Mouse (Mus musculus): ENCODE measurements around the gene Praf2. TPM values are rescaled to one million over a fixed set of nuclear protein-coding genes. Genes with fewer than 3 reads are reported as not detected.

Praf2 gene
- 53.8 and 67.7 TPM in 2 replicates for polyA plus RNA-seq (2011; ENCODE audit: insufficient read depth, insufficient read length, low read depth, missing spikeins)

DNA sequence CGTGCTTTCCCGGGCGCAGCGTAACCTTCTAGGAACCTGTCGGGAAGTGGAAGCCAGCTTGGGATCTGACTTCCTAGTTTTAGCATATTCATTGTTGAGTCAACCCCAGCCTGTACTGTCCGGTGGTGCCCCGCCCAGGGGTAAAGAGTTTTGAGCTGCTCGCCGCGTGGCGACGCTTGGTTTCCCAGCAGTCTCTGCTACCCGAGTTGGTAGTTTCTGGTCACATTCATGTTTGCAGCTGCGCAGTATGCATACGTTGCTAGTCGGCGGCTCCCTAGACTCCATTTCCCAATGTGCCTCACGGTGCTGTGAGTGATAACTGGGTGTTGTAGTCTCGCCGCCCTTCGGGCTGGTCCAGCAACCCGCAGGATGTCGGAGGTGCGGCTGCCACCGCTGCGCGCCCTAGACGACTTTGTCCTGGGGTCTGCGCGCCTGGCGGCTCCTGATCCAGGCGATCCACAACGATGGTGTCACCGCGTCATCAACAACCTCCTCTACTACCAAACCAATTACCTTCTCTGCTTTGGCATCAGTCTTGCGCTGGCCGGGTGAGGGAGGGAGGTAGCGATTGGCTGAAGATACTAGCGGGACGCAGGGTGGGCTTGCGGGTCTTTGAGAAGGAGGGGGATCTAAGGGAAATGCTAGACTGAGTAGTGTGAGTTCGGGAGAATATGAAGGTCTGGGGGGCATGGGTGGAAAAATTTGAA is at the start of gene Praf2:
Praf2 (plus strand) TSS at position 225 of the 707 bp plus-strand sequence.
- Histone ChIP-seq H3K27me3 (ENCODE audit: control insufficient read depth, insufficient read depth, low read length, poor library complexity, severe bottlenecking) (no peaks in the 10 kb centered on the region), H3K4me1 (ENCODE audit: control insufficient read depth, insufficient read depth, low read length) (peaks cover 2% of the 10 kb centered on the region), H3K36me3 (ENCODE audit: control insufficient read depth, insufficient read depth, low read length, poor library complexity, severe bottlenecking) (no peaks in the 10 kb centered on the region; the same call in 1 of the 2 replicates), H3K9me3 (replicated peaks; ENCODE audit: control insufficient read depth, insufficient read depth, low read length, poor library complexity, severe bottlenecking) (no peaks in the 10 kb centered on the region), H3K4me3 (ENCODE audit: low read depth, low read length) (peak within 1 kb of the TSS; percentile 92), H3K9ac (ENCODE audit: low read depth, poor library complexity, severe bottlenecking) (peak within 1 kb of the TSS; percentile 62), H3K27ac (ENCODE audit: insufficient read depth, low read length) (peak within 1 kb of the TSS; percentile 89)
- no peak for TF ChIP-seq CTCF (IDR thresholded peaks at IDR 0.05; ENCODE audit: low read depth, low read length)
- no peak for TF ChIP-seq EP300 (IDR thresholded peaks at IDR 0.05; ENCODE audit: insufficient read depth, low read depth, low read length)
- TF ChIP-seq POLR2A (IDR thresholded peaks at IDR 0.05; ENCODE audit: insufficient read depth, low read length) = no peak

DNA sequence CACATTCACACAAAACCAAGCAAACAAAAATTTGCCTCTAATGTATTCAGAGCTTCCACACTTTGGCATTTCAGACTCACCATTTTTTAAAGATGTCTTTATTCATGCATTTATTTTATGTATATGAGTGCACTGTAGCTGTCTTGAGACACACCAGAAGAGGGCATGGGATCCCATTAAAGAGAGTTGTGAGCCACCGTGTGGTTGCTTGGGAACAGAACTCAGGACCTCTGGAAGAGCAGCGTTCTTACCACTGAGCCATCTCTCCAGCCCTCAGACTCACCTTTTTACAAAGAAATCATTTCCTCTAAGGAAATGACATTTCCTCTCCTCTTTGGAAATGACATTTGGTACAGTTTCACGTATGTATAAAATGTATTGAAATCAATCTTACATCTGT is 49.3 kb upstream of the Praf2 start:
- Histone ChIP-seq H3K36me3 (ENCODE audit: control insufficient read depth, insufficient read depth, low read length, poor library complexity, severe bottlenecking) (no peaks in the 10 kb centered on the region), H3K9me3 (replicated peaks; ENCODE audit: control insufficient read depth, insufficient read depth, low read length, poor library complexity, severe bottlenecking) (no peaks in the 10 kb centered on the region), H3K4me1 (ENCODE audit: control insufficient read depth, insufficient read depth, low read length) (no peaks in the 10 kb centered on the region), H3K27me3 (ENCODE audit: control insufficient read depth, insufficient read depth, low read length, poor library complexity, severe bottlenecking) (no peaks in the 10 kb centered on the region), H3K9ac (ENCODE audit: low read depth, poor library complexity, severe bottlenecking) (no peak overlapping the region), H3K4me3 (ENCODE audit: low read depth, low read length) (no peak overlapping the region), H3K27ac (ENCODE audit: insufficient read depth, low read length) (no peak overlapping the region)
- TF ChIP-seq CTCF (IDR thresholded peaks at IDR 0.05; ENCODE audit: low read depth, low read length) = no peak
- TF ChIP-seq POLR2A (IDR thresholded peaks at IDR 0.05; ENCODE audit: insufficient read depth, low read length) = no peak
- TF ChIP-seq EP300 (IDR thresholded peaks at IDR 0.05; ENCODE audit: insufficient read depth, low read depth, low read length) = no peak

DNA sequence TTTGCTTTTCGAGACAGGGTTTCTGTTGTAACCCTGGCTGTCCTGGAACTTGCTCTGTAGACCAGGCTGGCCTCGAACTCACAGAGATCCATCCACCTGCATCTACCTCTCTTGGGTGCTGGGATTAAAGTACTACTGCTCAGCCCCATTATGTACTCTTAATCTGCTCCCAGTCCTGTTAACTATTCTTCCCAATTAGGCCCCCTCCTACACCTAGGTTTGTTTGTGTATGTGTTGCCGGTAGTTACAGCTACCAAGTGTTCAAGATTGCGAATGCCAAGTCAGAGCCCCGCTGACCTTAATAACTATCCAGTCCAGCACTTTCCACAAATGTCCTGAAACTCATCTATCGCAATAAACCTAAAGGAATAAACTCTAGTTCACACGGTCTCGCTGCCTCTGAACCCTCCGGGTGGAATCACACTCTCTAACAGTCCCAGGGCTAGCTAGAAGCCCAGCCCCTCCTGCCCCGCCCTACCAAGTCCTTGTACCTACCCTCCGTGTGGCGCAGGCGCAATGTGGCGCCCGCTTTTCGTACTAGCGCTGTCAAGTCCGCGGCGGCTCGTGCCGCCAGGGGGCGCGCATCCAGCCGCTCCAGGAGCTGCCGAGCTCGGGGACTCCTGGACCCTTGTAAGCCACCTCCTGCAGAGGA is 48.7 kb upstream of the Praf2 start:
- no peaks in the 10 kb centered on the region for H3K4me1 ChIP-seq (ENCODE audit: control insufficient read depth, insufficient read depth, low read length)
- H3K27me3 ChIP-seq (ENCODE audit: control insufficient read depth, insufficient read depth, low read length, poor library complexity, severe bottlenecking) = no peaks in the 10 kb centered on the region
- no peaks in the 10 kb centered on the region for H3K36me3 ChIP-seq (ENCODE audit: control insufficient read depth, insufficient read depth, low read length, poor library complexity, severe bottlenecking)
- no peaks in the 10 kb centered on the region for H3K9me3 ChIP-seq (replicated peaks; ENCODE audit: control insufficient read depth, insufficient read depth, low read length, poor library complexity, severe bottlenecking)
- peak overlapping the region; percentile 33; the same call in 1 of the 2 replicates for H3K4me3 ChIP-seq (ENCODE audit: low read depth, low read length)
- H3K27ac ChIP-seq (ENCODE audit: insufficient read depth, low read length) = no peak overlapping the region
- no peak overlapping the region for H3K9ac ChIP-seq (ENCODE audit: low read depth, poor library complexity, severe bottlenecking)
- TF ChIP-seq EP300 (IDR thresholded peaks at IDR 0.05; ENCODE audit: insufficient read depth, low read depth, low read length) (no peak), POLR2A (IDR thresholded peaks at IDR 0.05; ENCODE audit: insufficient read depth, low read length) (no peak), CTCF (IDR thresholded peaks at IDR 0.05; ENCODE audit: low read depth, low read length) (no peak)

DNA sequence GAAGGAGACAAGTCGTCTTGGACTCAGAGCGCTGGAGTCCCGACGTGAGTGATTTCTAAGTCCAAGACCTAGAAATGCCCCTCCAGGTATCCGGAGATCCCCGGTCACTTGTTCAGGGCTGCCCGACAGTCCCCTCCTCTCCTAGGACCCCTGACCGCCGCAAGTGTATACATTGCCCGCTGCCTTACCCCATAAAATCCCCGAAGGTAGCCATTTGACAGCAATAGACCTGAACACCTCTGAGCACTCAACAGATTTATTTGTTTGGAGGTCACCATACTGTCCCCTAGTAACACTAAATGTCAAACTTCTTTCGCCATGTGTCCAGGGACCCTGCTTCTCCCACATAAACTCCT is 48.2 kb upstream of the Praf2 start:
- no peaks in the 10 kb centered on the region for H3K9me3 ChIP-seq (replicated peaks; ENCODE audit: control insufficient read depth, insufficient read depth, low read length, poor library complexity, severe bottlenecking)
- peak overlapping the region; percentile 33 for H3K4me3 ChIP-seq (ENCODE audit: low read depth, low read length)
- H3K27me3 ChIP-seq (ENCODE audit: control insufficient read depth, insufficient read depth, low read length, poor library complexity, severe bottlenecking) = no peaks in the 10 kb centered on the region
- H3K4me1 ChIP-seq (ENCODE audit: control insufficient read depth, insufficient read depth, low read length) = no peaks in the 10 kb centered on the region
- H3K27ac ChIP-seq (ENCODE audit: insufficient read depth, low read length) = no peak overlapping the region
- H3K36me3 ChIP-seq (ENCODE audit: control insufficient read depth, insufficient read depth, low read length, poor library complexity, severe bottlenecking) = no peaks in the 10 kb centered on the region
- H3K9ac ChIP-seq (ENCODE audit: low read depth, poor library complexity, severe bottlenecking) = 0 out of 2 replicates have a peak overlapping the region, but pooled peaks have one; percentile 29
- no peak for TF ChIP-seq POLR2A (IDR thresholded peaks at IDR 0.05; ENCODE audit: insufficient read depth, low read length)
- TF ChIP-seq CTCF (IDR thresholded peaks at IDR 0.05; ENCODE audit: low read depth, low read length) = no peak
- TF ChIP-seq EP300 (IDR thresholded peaks at IDR 0.05; ENCODE audit: insufficient read depth, low read depth, low read length) = no peak

DNA sequence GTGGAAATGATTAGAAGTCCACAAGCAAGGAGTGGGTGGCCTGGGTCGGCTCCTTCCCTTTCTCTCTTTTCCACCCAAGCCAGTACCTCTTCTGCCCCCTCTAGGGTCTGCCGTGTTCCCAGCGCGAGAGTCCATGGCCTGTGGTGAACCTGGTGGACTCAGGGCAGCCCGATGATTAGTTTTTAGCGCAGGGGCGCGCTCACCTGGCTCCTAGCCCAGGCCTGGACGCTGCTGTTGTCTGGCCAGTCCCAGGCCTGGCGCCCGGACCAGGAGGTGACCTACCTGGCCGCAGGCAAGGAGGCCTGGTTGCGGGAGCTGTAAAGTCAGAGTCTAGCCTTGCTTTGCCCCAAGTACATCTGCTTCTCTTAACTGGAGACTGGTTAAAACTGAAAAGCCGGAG is 47.4 kb upstream of the Praf2 start, which contains the start of gene Magix:
Magix (minus strand) TSS at position 388 of the 400 bp plus-strand sequence.
- no peaks in the 10 kb centered on the region for H3K9me3 ChIP-seq (replicated peaks; ENCODE audit: control insufficient read depth, insufficient read depth, low read length, poor library complexity, severe bottlenecking)
- no peak for TF ChIP-seq CTCF (IDR thresholded peaks at IDR 0.05; ENCODE audit: low read depth, low read length)
- TF ChIP-seq POLR2A (IDR thresholded peaks at IDR 0.05; ENCODE audit: insufficient read depth, low read length) = no peak
- TF ChIP-seq EP300 (IDR thresholded peaks at IDR 0.05; ENCODE audit: insufficient read depth, low read depth, low read length) = no peak
- H3K27ac ChIP-seq (ENCODE audit: insufficient read depth, low read length) = no peak within 1 kb of the TSS
- H3K9ac ChIP-seq (ENCODE audit: low read depth, poor library complexity, severe bottlenecking) = peak within 1 kb of the TSS; percentile 29; the same call in 1 of the 2 replicates
- no peaks in the 10 kb centered on the region for H3K27me3 ChIP-seq (ENCODE audit: control insufficient read depth, insufficient read depth, low read length, poor library complexity, severe bottlenecking)
- no peaks in the 10 kb centered on the region for H3K36me3 ChIP-seq (ENCODE audit: control insufficient read depth, insufficient read depth, low read length, poor library complexity, severe bottlenecking)
- peak within 1 kb of the TSS; percentile 33 for H3K4me3 ChIP-seq (ENCODE audit: low read depth, low read length)
- H3K4me1 ChIP-seq (ENCODE audit: control insufficient read depth, insufficient read depth, low read length) = no peaks in the 10 kb centered on the region

DNA sequence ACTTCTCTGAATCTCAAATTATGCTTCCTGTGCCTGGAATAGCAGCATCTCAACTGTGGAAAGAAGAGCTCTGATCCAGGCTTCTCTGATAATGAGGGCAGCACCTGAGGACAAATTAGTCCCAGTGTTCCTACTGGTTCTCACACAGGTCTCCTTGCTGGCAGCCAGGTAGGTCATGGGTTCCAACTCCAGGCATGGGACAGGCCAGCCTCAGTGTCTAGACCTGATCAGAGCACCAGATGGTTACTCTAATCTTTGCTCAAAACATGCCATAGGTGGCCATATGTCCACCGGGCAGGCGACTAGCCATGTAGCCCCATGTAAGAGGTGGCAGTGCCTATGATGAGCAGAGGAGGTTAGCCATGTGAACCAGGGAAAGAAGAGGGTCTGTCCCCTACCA is 39.9 kb upstream of the Praf2 start:
- Histone ChIP-seq H3K27ac (ENCODE audit: insufficient read depth, low read length) (no peak overlapping the region), H3K27me3 (ENCODE audit: control insufficient read depth, insufficient read depth, low read length, poor library complexity, severe bottlenecking) (no peaks in the 10 kb centered on the region), H3K9me3 (replicated peaks; ENCODE audit: control insufficient read depth, insufficient read depth, low read length, poor library complexity, severe bottlenecking) (no peaks in the 10 kb centered on the region), H3K9ac (ENCODE audit: low read depth, poor library complexity, severe bottlenecking) (no peak overlapping the region), H3K4me3 (ENCODE audit: low read depth, low read length) (no peak overlapping the region), H3K4me1 (ENCODE audit: control insufficient read depth, insufficient read depth, low read length) (no peaks in the 10 kb centered on the region), H3K36me3 (ENCODE audit: control insufficient read depth, insufficient read depth, low read length, poor library complexity, severe bottlenecking) (no peaks in the 10 kb centered on the region)
- TF ChIP-seq POLR2A (IDR thresholded peaks at IDR 0.05; ENCODE audit: insufficient read depth, low read length) = no peak
- TF ChIP-seq EP300 (IDR thresholded peaks at IDR 0.05; ENCODE audit: insufficient read depth, low read depth, low read length) = no peak
- no peak for TF ChIP-seq CTCF (IDR thresholded peaks at IDR 0.05; ENCODE audit: low read depth, low read length)
